ENCODE assay signal across 16 mouse cellular contexts in genomic region chr13:37689127-37689777, GRCm38 (mm10).
"Had no signal": no experiment of that assay in that cellular context is flagged by ENCODE, and none has a peak within 500 bp of the region (broad histone marks: within the 10 kb centered on the region; RNA-seq: fewer than 3 reads in every experiment).

No protein-coding gene starts in this region.

- H3K36me3 ChIP-seq: limb, embryonic 15.5 days; midbrain, embryonic 15.5 days; neural tube, embryonic 12.5 days had no signal

- H3K4me2 ChIP-seq: limb, embryonic 15.5 days; midbrain, embryonic 11.5 days; midbrain, embryonic 15.5 days; neural tube, embryonic 12.5 days had no signal

- H3K9ac ChIP-seq: limb, embryonic 15.5 days; midbrain, embryonic 15.5 days; neural tube, embryonic 12.5 days had no signal

- H3K9me3 ChIP-seq: limb, embryonic 15.5 days; midbrain, embryonic 15.5 days; neural tube, embryonic 12.5 days had no signal

- H3K4me1 ChIP-seq: limb, embryonic 15.5 days; midbrain, embryonic 15.5 days; neural tube, embryonic 12.5 days had no signal

- DNase-seq: kidney, adult 8-10 months; kidney, postnatal 25 days; layer of hippocampus, adult 9-11 months; layer of hippocampus, postnatal 36 days; lung, adult 18-20 months; lung, postnatal 36 days; retina, postnatal 1 day; right cerebral cortex, postnatal 4 days; spleen, adult 18-20 months; thymus, adult 18-20 months; thymus, postnatal 14 days had no signal

- ATAC-seq: midbrain, embryonic 15.5 days had no signal

- H3K4me3 ChIP-seq: limb, embryonic 15.5 days; megakaryocyte, embryonic 14.5 days; midbrain, embryonic 15.5 days; neural tube, embryonic 12.5 days had no signal

- H3K27me3 ChIP-seq: limb, embryonic 15.5 days; midbrain, embryonic 15.5 days; neural tube, embryonic 12.5 days had no signal

- H3K27ac ChIP-seq: limb, embryonic 15.5 days; midbrain, embryonic 15.5 days; neural tube, embryonic 12.5 days had no signal
